Comparison of ENCODE assay signal across 8 mouse cellular contexts in the genomic region with DNA sequence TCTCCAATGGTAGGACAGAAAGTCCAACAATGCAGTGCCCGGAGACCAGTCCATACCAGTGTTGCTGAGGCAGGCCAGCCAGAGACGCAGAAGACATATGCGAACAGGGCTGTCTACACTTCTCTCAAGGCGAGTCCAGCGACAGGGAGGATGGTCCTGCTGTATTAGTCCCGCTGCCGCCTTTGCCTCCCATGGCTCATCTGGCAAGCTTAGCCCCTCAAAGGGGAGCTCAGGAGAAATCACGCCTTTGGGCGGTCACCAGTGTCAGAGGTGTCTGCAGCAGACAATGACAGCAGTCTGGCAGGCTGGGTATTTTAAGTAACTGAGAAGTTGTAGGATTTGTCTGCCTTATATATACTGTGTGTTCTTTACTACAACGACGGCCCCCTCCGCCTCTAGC. TPM values are rescaled to one million over a fixed set of nuclear protein-coding genes. Genes with fewer than 3 reads are reported as not detected.
DNase-seq lines count a peak whose midpoint lies in the region; ATAC-seq lines count a peak whose summit lies in the region.

No protein-coding gene starts in this region.

- peak overlapping the region; percentile 62 for H3K9ac ChIP-seq in embryonic facial prominence, embryonic 11.5 days (replicated peaks; ENCODE audit: low read length)
- H3K9ac ChIP-seq in midbrain, embryonic 13.5 days (replicated peaks) = peak overlapping the region; percentile 67

- H3K27ac ChIP-seq in embryonic facial prominence, embryonic 11.5 days (replicated peaks; ENCODE audit: low read depth, low read length) = no peak overlapping the region
- H3K27ac ChIP-seq in hindbrain, embryonic 10.5 days = peak overlapping the region; percentile 88
- peak overlapping the region; percentile 82 for H3K27ac ChIP-seq in midbrain, embryonic 13.5 days

- peaks cover 36% of the 10 kb centered on the region for H3K4me1 ChIP-seq in megakaryocyte, embryonic 14.5 days
- H3K4me1 ChIP-seq in embryonic facial prominence, embryonic 11.5 days (ENCODE audit: control insufficient read depth, insufficient read depth, low read length) = no peaks in the 10 kb centered on the region
- H3K4me1 ChIP-seq in hindbrain, embryonic 10.5 days (replicated peaks) = peaks cover 11% of the 10 kb centered on the region
- H3K4me1 ChIP-seq in midbrain, embryonic 13.5 days (replicated peaks) = peaks cover 24% of the 10 kb centered on the region

- no peak for ATAC-seq in megakaryocyte, adult 5-6 weeks (ENCODE audit: poor library complexity, severe bottlenecking)
- no peak for ATAC-seq in embryonic facial prominence, embryonic 11.5 days (replicated peaks; ENCODE audit: insufficient number of reproducible peaks, low FRiP score, low TSS enrichment, low read depth)
- no peak for ATAC-seq in midbrain, embryonic 13.5 days

- DNase-seq in embryonic facial prominence, embryonic 11.5 days (ENCODE audit: low spot score) = no peak
- DNase-seq in hindbrain, embryonic 10.5 days (ENCODE audit: low spot score) = no peak
- DNase-seq in Muller cell, postnatal 12 days (ENCODE audit: inconsistent ontology term) = no peak
- no peak for DNase-seq in spleen, postnatal 36 days (ENCODE audit: low spot score in 2 of 2)
- DNase-seq in layer of hippocampus, adult 9-10 months (ENCODE audit: low spot score) = no peak

- H3K4me3 ChIP-seq in megakaryocyte, embryonic 14.5 days (replicated peaks) = peak overlapping the region; percentile 93
- H3K4me3 ChIP-seq in embryonic facial prominence, embryonic 11.5 days (ENCODE audit: low read depth, low read length) = peak overlapping the region; percentile 55
- peak overlapping the region; percentile 61 for H3K4me3 ChIP-seq in hindbrain, embryonic 10.5 days
- peak overlapping the region; percentile 59 for H3K4me3 ChIP-seq in midbrain, embryonic 13.5 days (replicated peaks)

- peaks cover 13% of the 10 kb centered on the region for H3K27me3 ChIP-seq in megakaryocyte, embryonic 14.5 days (replicated peaks)
- H3K27me3 ChIP-seq in embryonic facial prominence, embryonic 11.5 days (ENCODE audit: control insufficient read depth, insufficient read depth, low read length) = no peaks in the 10 kb centered on the region
- no peaks in the 10 kb centered on the region for H3K27me3 ChIP-seq in hindbrain, embryonic 10.5 days (ENCODE audit: insufficient read depth, poor library complexity, severe bottlenecking)
- H3K27me3 ChIP-seq in midbrain, embryonic 13.5 days = no peaks in the 10 kb centered on the region

- H3K36me3 ChIP-seq in megakaryocyte, embryonic 14.5 days (replicated peaks; ENCODE audit: low read length) = peaks cover 2% of the 10 kb centered on the region
- H3K36me3 ChIP-seq in embryonic facial prominence, embryonic 11.5 days (replicated peaks; ENCODE audit: control insufficient read depth, insufficient read depth, low read depth, low read length) = no peaks in the 10 kb centered on the region
- 0 out of 2 replicates have a peak, but pooled peaks cover 6% of the 10 kb centered on the region for H3K36me3 ChIP-seq in hindbrain, embryonic 10.5 days
- no peaks in the 10 kb centered on the region for H3K36me3 ChIP-seq in midbrain, embryonic 13.5 days

- H3K4me2 ChIP-seq in embryonic facial prominence, embryonic 11.5 days (ENCODE audit: low read depth, low read length) = peak overlapping the region; percentile 46
- H3K4me2 ChIP-seq in midbrain, embryonic 13.5 days (replicated peaks) = peak overlapping the region; percentile 61

- H3K9me3 ChIP-seq in megakaryocyte, embryonic 14.5 days = 0 out of 2 replicates have a peak, but pooled peaks cover 5% of the 10 kb centered on the region
- H3K9me3 ChIP-seq in embryonic facial prominence, embryonic 11.5 days (replicated peaks; ENCODE audit: control insufficient read depth, low read length) = no peaks in the 10 kb centered on the region
- no peaks in the 10 kb centered on the region for H3K9me3 ChIP-seq in hindbrain, embryonic 10.5 days
- H3K9me3 ChIP-seq in midbrain, embryonic 13.5 days = no peaks in the 10 kb centered on the region

- WGBS in embryonic facial prominence, embryonic 11.5 days = 35% methylated on average over 12 of the region's 12 CpGs
- WGBS in hindbrain, embryonic 10.5 days = 39% methylated on average over 12 of the region's 12 CpGs
- 26% methylated on average over 12 of the region's 12 CpGs for WGBS in midbrain, embryonic 13.5 days

RNA-seq across cellular contexts. Expression of a gene that starts 1.3 kb away (rescaled TPM):
- 0.46 TPM in 1 of 2 replicates, not detected in the other for polyA plus RNA-seq in megakaryocyte, embryonic 14.5 days (2012; ENCODE audit: insufficient read depth, low replicate concordance)
- 2.4 and 2.9 TPM in 2 replicates for total RNA-seq in megakaryocyte, adult 5-6 weeks (2015)
- 3.2 and 3.4 TPM in 2 replicates for total RNA-seq in megakaryocyte, adult 5-6 weeks (2017)
- polyA plus RNA-seq in embryonic facial prominence, embryonic 11.5 days (2014; fragmentation: Nextera tagmentation; extraction: Ambion mirVana) = 8.6 and 8.7 TPM in 2 replicates
- polyA plus RNA-seq in hindbrain, embryonic 10.5 days (2016; fragmentation: Nextera tagmentation; extraction: Ambion mirVana) = 8.3 and 9.6 TPM in 2 replicates
- 12.0 and 12.5 TPM in 2 replicates for polyA plus RNA-seq in midbrain, embryonic 13.5 days (2015; fragmentation: Nextera tagmentation; extraction: Ambion mirVana)
